Mouse (Mus musculus): ENCODE results near the gene Ffar1. TPM values are rescaled to one million over a fixed set of nuclear protein-coding genes. Genes with fewer than 3 reads are reported as not detected.

Gene Ffar1
- polyA plus RNA-seq, 1 experiment = 0.62 TPM

DNA sequence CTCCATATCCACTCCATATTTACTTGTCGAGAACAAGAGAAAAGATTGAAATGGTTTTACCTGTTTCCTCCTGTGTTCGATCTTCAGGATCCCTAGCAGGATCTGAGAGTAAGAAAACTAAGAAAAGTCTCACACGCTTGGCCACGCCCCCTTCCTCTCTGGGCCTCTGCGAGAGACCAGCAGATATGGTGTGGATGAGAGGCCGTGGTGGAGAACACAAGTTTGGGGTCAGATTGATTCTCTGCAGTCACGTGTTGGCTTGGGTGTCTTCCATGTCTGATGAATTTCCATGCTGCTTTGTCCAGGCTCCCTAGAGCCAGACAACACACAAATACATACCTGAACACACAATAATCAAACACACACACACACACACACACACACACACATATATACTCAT is 18.8 kb upstream of the Ffar1 start, which contains the start of gene Cd22:
Gene Cd22, minus strand, starts transcription at position 167 of the 400 bp plus-strand sequence.
- Histone ChIP-seq H3K27me3 (ENCODE audit: control insufficient read depth, insufficient read depth, low read length) (no peaks in the 10 kb centered on the region), H3K36me3 (ENCODE audit: control insufficient read depth, insufficient read depth, low read length) (no peaks in the 10 kb centered on the region), H3K27ac (ENCODE audit: control insufficient read depth, insufficient read depth, low read depth, low read length) (no peak within 1 kb of the TSS), H3K4me3 (ENCODE audit: control insufficient read depth, low read depth, low read length) (no peak within 1 kb of the TSS), H3K4me1 (ENCODE audit: control insufficient read depth, insufficient read depth, low read length) (no peaks in the 10 kb centered on the region)
- TF ChIP-seq POLR2A (IDR thresholded peaks at IDR 0.05; ENCODE audit: control insufficient read depth, low read depth, low read length) = no peak
- TF ChIP-seq CTCF (IDR thresholded peaks at IDR 0.05; ENCODE audit: control insufficient read depth, insufficient read depth, insufficient replicate concordance, low read depth, low read length) = no peak

DNA sequence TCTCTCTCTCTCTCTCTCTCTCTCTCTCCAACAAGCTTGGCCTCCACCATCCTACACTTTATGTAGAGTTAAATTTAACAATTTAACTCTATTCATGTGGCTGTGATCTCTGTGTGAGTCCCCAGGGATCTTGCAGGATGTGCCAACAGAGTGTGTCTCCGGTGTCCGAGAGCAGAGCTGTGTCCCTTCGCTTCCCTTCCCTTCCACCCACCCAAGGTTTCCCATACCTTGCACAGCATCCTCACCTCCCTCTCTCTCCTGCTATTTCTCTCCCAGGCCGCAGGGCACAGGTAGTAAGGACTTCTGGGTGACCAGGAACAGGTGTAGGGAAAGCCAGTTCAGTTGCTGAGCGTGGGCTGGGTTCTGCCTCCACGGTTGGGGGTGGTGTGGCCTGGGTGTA is 17.6 kb upstream of the Ffar1 start:
- no peaks in the 10 kb centered on the region for H3K4me1 ChIP-seq (ENCODE audit: control insufficient read depth, insufficient read depth, low read length)
- H3K27me3 ChIP-seq (ENCODE audit: control insufficient read depth, insufficient read depth, low read length) = no peaks in the 10 kb centered on the region
- H3K36me3 ChIP-seq (ENCODE audit: control insufficient read depth, insufficient read depth, low read length) = no peaks in the 10 kb centered on the region
- TF ChIP-seq CTCF (IDR thresholded peaks at IDR 0.05; ENCODE audit: control insufficient read depth, insufficient read depth, insufficient replicate concordance, low read depth, low read length) (no peak), POLR2A (IDR thresholded peaks at IDR 0.05; ENCODE audit: control insufficient read depth, low read depth, low read length) (no peak)
- no peak overlapping the region for H3K27ac ChIP-seq (ENCODE audit: control insufficient read depth, insufficient read depth, low read depth, low read length)
- no peak overlapping the region for H3K4me3 ChIP-seq (ENCODE audit: control insufficient read depth, low read depth, low read length)

DNA sequence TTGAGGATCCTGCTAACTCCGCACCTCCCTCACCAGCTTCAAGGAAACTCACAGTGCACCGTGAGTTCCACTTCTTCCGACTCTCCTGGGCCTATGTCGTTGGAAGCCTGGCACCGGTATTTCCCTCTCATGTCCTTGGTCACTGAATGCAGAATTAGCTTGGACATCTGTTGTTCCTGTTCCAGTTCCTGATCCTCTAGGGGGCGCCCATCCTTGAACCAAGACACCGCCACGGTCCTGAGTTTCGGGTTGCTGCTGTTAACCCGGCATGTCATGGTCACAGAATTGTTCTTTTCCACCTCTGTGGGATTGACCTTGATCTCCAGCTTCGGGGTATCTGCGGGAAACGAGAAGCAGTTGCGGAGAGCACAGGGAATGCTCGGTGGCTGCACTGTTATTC is 11.7 kb upstream of the Ffar1 start:
- Histone ChIP-seq H3K27me3 (ENCODE audit: control insufficient read depth, insufficient read depth, low read length) (no peaks in the 10 kb centered on the region), H3K27ac (ENCODE audit: control insufficient read depth, insufficient read depth, low read depth, low read length) (no peak overlapping the region), H3K36me3 (ENCODE audit: control insufficient read depth, insufficient read depth, low read length) (no peaks in the 10 kb centered on the region), H3K4me1 (ENCODE audit: control insufficient read depth, insufficient read depth, low read length) (peaks cover 5% of the 10 kb centered on the region), H3K4me3 (ENCODE audit: control insufficient read depth, low read depth, low read length) (peak overlapping the region; percentile 51)
- TF ChIP-seq CTCF (IDR thresholded peaks at IDR 0.05; ENCODE audit: control insufficient read depth, insufficient read depth, insufficient replicate concordance, low read depth, low read length) (peak; percentile 57), POLR2A (IDR thresholded peaks at IDR 0.05; ENCODE audit: control insufficient read depth, low read depth, low read length) (no peak)

DNA sequence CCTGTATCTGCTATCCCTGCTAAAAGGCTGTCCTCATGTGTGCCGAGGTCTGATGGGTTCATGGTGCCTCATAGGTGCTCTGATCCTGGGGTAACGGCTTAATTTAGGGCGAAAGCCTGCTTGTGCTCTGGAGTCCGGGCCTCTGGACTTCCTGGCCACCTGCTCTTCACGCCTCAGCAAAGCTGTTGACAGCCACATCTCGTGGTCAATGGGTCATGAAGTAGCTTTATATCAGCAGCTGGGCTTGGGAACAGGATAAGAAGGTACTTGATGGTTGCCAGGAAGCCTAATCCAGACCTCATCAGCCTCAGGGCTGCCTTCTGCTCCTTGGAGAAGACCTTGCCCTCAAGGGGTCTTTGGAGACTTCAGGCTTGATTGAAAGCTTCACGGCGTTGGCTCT is 2.0 kb upstream of the Ffar1 start:
- TF ChIP-seq CTCF (IDR thresholded peaks at IDR 0.05; ENCODE audit: control insufficient read depth, insufficient read depth, insufficient replicate concordance, low read depth, low read length) = no peak
- no peak for TF ChIP-seq POLR2A (IDR thresholded peaks at IDR 0.05; ENCODE audit: control insufficient read depth, low read depth, low read length)
- H3K4me1 ChIP-seq (ENCODE audit: control insufficient read depth, insufficient read depth, low read length) = peaks cover 19% of the 10 kb centered on the region
- H3K27ac ChIP-seq (ENCODE audit: control insufficient read depth, insufficient read depth, low read depth, low read length) = no peak overlapping the region
- H3K4me3 ChIP-seq (ENCODE audit: control insufficient read depth, low read depth, low read length) = no peak overlapping the region
- H3K27me3 ChIP-seq (ENCODE audit: control insufficient read depth, insufficient read depth, low read length) = no peaks in the 10 kb centered on the region
- H3K36me3 ChIP-seq (ENCODE audit: control insufficient read depth, insufficient read depth, low read length) = no peaks in the 10 kb centered on the region

DNA sequence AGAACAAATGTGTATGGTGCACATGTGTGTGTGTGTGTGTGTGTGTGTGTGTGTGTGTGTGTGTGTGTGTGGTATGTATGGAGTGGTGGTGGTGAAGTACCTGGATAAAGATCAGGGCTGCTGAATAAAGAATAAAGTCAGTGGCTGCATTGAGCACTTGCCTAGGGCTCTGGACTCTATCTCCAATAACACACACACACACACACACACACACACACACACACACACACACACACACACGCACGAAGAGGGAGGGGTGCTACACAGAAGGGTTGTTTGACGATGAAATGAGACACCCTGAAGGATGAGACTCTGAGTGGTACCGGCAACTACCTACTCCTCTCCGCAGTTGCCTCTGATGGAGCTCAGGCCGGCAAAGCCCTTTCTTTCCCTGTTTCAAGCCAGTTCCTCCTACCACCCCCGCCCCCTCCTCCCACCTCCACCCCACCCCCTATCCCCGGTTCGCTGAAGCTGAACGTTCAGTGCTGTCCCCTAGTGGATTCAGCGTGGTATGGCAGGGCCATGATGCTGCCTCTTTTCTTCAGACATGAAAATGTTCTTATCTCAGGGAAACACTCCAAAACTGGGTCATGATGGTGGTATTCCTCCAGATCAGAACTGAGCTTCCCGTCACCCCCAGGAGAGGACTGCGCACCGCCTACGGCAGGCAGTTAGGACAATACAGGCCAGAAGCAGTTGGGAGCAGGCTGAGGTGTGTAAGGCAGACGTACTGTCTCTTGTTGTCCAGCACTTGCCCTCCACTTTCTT is 1.5 kb downstream of the Ffar1 start:
- no peak overlapping the region for H3K27ac ChIP-seq (ENCODE audit: control insufficient read depth, insufficient read depth, low read depth, low read length)
- H3K27me3 ChIP-seq (ENCODE audit: control insufficient read depth, insufficient read depth, low read length) = no peaks in the 10 kb centered on the region
- H3K4me1 ChIP-seq (ENCODE audit: control insufficient read depth, insufficient read depth, low read length) = peaks cover 24% of the 10 kb centered on the region
- TF ChIP-seq POLR2A (IDR thresholded peaks at IDR 0.05; ENCODE audit: control insufficient read depth, low read depth, low read length) (no peak), CTCF (IDR thresholded peaks at IDR 0.05; ENCODE audit: control insufficient read depth, insufficient read depth, insufficient replicate concordance, low read depth, low read length) (peak; percentile 81)
- H3K4me3 ChIP-seq (ENCODE audit: control insufficient read depth, low read depth, low read length) = peak overlapping the region; percentile 61
- no peaks in the 10 kb centered on the region for H3K36me3 ChIP-seq (ENCODE audit: control insufficient read depth, insufficient read depth, low read length)

DNA sequence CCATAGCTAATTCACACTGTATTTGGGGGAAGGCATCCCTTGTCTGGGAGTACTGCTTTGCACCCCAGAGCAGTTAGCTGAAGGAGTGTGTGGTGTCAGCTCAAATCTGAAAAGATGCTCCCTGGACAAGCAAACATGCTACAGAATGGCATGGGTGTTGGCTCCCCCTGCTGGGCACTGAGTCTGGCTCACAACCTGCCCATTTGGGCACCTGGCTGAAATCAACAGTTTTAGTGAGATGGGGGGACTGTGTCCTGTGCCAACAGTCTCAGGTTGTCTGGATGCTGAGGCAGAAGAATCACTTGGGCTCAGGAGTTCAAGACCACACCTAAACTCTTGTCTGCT is 2.1 kb downstream of the Ffar1 start:
- H3K27ac ChIP-seq (ENCODE audit: control insufficient read depth, insufficient read depth, low read depth, low read length) = no peak overlapping the region
- H3K36me3 ChIP-seq (ENCODE audit: control insufficient read depth, insufficient read depth, low read length) = no peaks in the 10 kb centered on the region
- H3K27me3 ChIP-seq (ENCODE audit: control insufficient read depth, insufficient read depth, low read length) = no peaks in the 10 kb centered on the region
- H3K4me1 ChIP-seq (ENCODE audit: control insufficient read depth, insufficient read depth, low read length) = peaks cover 24% of the 10 kb centered on the region
- no peak overlapping the region for H3K4me3 ChIP-seq (ENCODE audit: control insufficient read depth, low read depth, low read length)
- TF ChIP-seq POLR2A (IDR thresholded peaks at IDR 0.05; ENCODE audit: control insufficient read depth, low read depth, low read length) (no peak), CTCF (IDR thresholded peaks at IDR 0.05; ENCODE audit: control insufficient read depth, insufficient read depth, insufficient replicate concordance, low read depth, low read length) (peak; percentile 63; the same call in 1 of the 2 replicates)

DNA sequence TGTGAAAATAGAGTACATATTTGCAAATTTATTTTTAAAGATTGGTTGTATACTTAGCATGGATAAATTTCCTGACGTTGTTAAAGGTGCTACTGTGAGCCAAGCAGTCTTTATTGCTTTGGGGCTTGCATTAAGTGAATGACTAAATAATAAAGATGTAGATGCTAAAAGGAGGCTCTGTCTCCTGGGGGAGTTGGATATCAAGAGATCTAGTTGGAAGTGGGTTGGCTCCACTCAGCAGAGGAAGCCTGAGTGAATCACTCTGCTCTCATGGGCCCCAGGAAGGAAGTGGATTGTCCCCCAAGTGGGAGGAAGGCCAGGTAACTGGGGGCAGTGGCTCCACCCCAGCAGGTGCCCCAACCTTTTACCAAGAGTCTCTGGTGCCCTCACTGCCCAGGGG is 3.6 kb downstream of the Ffar1 start:
- no peak for TF ChIP-seq CTCF (IDR thresholded peaks at IDR 0.05; ENCODE audit: control insufficient read depth, insufficient read depth, insufficient replicate concordance, low read depth, low read length)
- no peak for TF ChIP-seq POLR2A (IDR thresholded peaks at IDR 0.05; ENCODE audit: control insufficient read depth, low read depth, low read length)
- H3K36me3 ChIP-seq (ENCODE audit: control insufficient read depth, insufficient read depth, low read length) = no peaks in the 10 kb centered on the region
- no peak overlapping the region for H3K4me3 ChIP-seq (ENCODE audit: control insufficient read depth, low read depth, low read length)
- no peaks in the 10 kb centered on the region for H3K27me3 ChIP-seq (ENCODE audit: control insufficient read depth, insufficient read depth, low read length)
- H3K27ac ChIP-seq (ENCODE audit: control insufficient read depth, insufficient read depth, low read depth, low read length) = no peak overlapping the region
- peaks cover 24% of the 10 kb centered on the region for H3K4me1 ChIP-seq (ENCODE audit: control insufficient read depth, insufficient read depth, low read length)

Measured in testis, adult 2 months (tissue).